Mouse (Mus musculus) layer of hippocampus, adult 8-10 months (tissue): ENCODE data around the gene Zfp810. TPM values are rescaled to one million over a fixed set of nuclear protein-coding genes. Genes with fewer than 3 reads are reported as not detected.

ENCODE experiments used
- DNase-seq, 2 experiments: peaks; one replicate each; pipeline ENCODE4 v3.0.0; 2022; ENCODE audit warnings: low spot score in 2 of 2
- total RNA-seq, 4 experiments: library from RNA; stranded (reverse); gene quantifications; 2 replicates each; pipeline ENCODE4 v1.2.4; 2022

Gene Zfp810
- total RNA-seq, 4 experiments from 2014 or later = 17.6 to 20.9 (median 19.9) TPM

DNA sequence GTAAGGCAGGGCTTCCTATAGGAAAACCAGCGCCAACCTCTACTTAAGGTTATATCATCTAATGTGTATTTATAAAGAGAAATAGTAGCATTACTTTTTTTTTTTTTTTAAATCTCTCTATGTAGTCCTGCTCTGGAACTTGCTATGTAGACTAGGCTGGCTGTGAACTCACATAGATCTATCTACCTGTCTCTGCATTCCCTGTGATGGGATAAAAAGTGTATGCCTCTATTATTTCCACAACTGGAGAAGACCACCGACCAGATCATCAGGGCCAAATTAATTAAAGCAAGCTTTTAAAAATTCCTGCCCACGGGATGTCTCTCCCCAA is 47.4 kb downstream of the Zfp810 start:
- no peak for DNase-seq

DNA sequence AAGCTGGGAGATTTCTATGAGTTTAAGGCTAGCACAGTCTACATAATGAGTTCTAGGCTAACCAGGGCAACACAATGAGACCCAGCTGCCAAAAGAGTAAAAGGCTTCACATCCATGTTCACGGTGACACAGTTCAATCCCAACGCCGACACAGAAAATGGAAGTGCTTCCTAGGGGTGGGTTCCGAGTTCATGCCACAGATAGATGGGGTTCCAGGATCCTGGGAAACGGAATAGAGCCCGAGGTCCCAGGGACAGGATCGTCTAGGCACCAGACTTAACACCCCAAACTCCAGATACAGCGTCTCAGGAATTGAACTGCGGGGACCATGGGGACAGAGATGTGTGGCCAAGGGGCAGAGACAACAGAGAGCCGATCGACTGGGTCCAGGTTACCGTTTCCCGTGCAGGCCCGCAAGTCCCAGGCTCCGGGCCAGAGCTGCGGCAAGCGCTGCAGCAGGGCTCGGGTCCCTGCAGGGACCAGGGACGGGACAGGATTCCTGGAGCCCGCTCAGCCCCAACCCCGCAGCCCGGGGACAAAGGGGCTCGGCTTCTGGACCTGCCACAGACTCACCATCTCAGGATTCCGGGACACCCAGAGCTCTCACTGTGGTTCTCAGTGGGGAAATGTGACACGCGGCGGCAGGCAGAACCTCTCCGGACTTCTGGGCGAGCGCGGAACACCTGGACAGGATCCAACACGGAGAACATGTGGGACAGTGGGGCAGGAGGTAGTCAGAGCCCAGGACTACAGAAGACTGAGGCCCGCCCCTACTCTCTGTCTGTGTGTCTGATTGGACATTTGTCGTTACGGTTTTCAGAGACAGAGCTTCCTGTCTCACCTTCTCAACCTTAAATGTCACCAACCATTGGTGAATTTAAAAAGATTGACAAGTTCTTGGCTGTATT is 48.0 kb downstream of the Zfp810 start, which contains the start of gene Zfp599:
Gene Zfp599, minus strand, starts transcription at position 712 of the 908 bp plus-strand sequence.
- peak; percentile 43 to 68 for DNase-seq

DNA sequence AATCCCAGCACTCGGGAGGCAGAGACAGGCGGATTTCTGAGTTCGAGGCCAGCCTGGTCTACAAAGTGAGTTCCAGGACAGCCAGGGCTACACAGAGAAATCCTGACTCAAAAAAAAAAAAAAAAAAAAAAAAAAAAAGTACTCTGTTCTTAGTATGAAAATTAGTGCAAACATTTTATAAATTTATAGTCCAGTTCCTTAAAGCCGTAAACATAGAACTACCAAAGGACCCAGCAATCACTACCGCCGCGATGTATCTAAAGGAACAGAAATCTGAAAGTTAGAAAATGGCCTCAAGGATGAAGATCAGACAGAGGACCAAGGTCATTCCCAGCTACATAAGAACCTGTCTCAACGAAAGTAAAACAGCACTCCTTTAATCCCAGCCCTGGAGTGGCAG is 48.7 kb downstream of the Zfp810 start:
- DNase-seq = no peak

DNA sequence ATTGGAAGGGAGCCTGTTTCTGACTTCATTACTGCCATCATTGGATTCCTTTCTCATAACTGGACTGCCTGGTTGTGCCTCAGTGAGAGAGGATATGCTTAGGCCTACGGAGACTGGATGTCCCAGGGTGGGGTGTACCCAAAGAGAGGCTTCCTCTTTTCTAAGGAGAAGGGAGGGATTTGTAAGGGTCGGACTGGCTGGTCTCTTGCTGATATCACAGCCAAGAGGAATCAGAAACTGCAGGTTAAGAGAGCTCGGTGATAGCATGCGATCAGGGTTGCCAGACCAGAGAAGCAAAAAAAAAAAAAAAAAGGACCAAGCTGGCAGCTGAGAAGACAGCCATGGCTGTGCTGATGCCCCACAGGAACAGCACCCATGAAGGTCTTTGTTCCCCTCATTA is 50.9 kb downstream of the Zfp810 start:
- DNase-seq = no peak

DNA sequence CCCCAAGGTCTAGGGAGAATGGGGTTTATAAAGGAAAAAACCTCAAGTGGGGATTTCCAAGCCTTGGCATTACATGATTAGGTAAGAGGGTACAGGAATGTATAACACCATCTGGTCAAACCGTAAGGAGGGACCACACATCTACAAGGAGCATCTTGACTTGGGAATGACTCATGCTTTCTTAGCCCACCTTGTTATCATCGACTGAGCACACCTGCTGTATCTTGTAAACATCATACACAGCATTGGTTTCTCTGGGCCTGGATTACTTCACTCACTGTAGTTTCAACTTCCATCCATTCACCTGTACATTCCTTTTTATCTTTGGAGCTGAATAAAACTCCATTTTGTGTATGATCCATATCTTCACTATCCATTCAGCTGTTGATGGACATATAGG is 63.2 kb downstream of the Zfp810 start:
- no peak for DNase-seq

DNA sequence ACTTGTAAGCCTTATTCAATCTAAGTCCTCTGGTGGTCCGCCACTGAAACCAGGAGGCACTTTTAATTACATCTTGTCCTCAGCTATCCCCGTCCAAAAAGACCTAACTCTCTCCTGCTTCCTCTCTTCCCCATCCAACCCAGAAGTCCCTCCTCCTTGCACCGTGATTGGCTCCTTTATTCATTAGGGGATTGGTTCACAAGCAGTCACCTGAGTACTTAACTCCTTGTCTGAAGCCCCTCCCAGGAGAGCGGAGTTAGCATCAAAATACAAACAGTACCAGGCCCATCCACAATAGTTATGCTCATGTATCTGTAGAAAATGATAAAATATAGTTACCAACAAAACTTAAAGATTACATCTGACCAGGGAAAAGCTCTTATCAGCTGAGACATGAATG is 67.4 kb downstream of the Zfp810 start:
- DNase-seq = no peak

DNA sequence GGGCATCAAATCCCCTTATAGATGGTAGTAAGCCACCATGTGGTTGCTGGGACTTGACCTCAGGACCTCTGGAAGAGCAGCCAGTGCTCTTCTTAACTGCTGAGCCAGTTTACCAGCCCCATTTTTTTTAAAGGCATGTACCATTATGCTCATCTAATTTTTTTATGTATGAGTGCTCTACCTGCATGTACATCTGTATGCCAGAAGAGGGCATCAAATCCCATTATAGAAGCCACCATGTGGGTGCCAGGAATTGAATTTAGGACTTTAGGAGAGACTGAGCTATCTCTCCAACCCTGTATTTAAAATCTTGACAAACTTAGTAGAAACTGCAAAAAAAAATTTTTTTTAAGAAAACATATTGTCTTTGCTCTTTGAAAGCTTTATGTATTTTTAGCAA is 76.9 kb downstream of the Zfp810 start:
- DNase-seq = no peak

DNA sequence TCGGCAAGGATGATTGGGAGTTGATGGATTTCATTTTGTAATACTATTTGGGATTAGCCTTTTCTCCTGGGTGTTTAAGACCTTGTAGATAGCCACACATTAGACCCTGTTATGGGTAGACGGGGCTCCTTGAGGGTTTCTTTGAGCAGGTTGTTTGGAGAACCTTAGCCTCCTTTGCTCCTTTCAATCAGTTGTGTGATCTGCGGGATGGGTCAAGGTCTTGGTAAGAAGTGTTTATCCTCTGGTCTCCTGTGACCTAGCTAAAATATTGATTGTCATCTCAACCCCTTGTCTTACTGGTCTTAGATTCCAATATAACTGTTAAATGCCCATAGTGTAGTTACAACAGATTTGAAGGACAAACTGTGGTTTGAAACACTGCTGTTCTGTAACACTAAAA is 77.4 kb downstream of the Zfp810 start:
- DNase-seq = no peak

DNA sequence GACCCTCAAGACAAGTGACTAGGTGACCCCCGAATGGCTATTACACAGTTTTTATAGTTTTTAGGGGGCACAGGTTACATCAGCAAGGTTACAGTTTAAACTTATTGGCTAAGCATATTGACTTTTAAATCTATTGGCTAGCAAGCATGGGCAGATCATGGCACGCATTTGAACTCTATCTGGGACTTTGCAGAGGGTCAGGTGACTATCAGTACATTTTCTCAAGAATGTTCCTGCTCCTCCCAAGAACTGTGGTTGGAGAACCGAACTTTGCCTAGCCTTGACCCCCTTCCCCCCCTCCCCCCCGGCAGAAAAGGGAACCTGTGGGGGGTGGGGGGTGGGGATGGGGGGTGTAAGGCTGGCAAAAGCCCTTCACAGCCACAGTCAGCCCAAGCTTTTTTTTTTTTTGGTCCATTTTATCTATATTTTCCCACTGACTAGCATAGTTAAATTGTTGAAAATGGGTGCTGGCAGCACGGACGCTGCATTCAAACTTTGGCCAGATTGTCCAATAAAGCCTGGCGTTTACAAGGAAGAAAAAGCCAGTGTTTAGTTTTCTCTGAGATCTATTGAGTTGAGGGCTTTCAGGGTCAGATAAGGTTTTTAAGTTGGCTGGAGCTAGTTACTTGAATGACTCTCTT is 77.9 kb downstream of the Zfp810 start:
- no peak for DNase-seq

DNA sequence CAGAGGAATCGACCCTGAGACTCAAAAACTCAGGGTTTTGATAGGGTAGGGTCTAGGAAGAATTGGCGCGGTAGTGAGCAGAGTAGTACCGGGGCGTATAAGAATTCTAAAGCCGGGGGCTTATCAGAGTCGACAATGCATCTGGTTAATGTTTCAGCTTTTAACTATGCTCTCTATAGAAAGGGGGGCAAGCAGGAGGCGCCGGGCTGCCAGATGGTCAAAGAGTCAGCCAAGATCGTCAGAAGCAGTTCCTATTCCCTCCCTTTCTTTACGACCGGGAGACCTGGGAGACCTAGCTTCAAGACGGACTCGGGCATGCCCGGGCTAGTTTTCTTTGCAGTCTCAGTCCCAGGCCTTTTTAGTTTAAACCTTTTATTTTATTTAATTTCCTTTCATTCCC is 80.6 kb downstream of the Zfp810 start:
- no peak for DNase-seq

Other genes with a start within 250 kb of the Zfp810 start
- gene Gm49318, start 236.4 kb downstream of the Zfp810 start, total RNA-seq = not detected
- 10 to 100 TPM; 22.9 to 26.6 (median 23.9) TPM for gene Zfp653, start 236.3 kb downstream of the Zfp810 start, total RNA-seq
- gene Ecsit, start 222.2 kb downstream of the Zfp810 start, total RNA-seq = 10 to 100 TPM; 43.7 to 51.6 (median 45.7) TPM
- 1 to 10 TPM in 3 of 4 experiments, under 1 TPM in 1; 0.63 to 3.0 (median 1.0) TPM for gene Cnn1, start 208.4 kb downstream of the Zfp810 start, total RNA-seq
- 10 to 100 TPM; 55.4 to 61.7 (median 59.4) TPM for gene Elof1, start 190.5 kb downstream of the Zfp810 start, total RNA-seq
- gene Acp5, start 171.9 kb downstream of the Zfp810 start, total RNA-seq = under 1 TPM in 3 of 4 experiments, not detected in 1; 0.54 to 0.98 (median 0.65) TPM
- 10 to 100 TPM; 37.1 to 47.5 (median 41.4) TPM for gene Pigyl, start 150.8 kb downstream of the Zfp810 start, total RNA-seq
- under 1 TPM in 3 of 4 experiments, not detected in 1; 0.11 to 0.31 (median 0.12) TPM for gene Zfp872, start 119.6 kb downstream of the Zfp810 start, total RNA-seq
- 10 to 100 TPM; 21.2 to 23.1 (median 22.5) TPM for gene Zfp809, start 81.9 kb downstream of the Zfp810 start, total RNA-seq
- 1 to 10 TPM; 5.1 to 6.3 (median 5.3) TPM for gene Zfp599, start 47.8 kb downstream of the Zfp810 start, total RNA-seq
- gene Anln, start 81.5 kb upstream of the Zfp810 start, total RNA-seq = 10 to 100 TPM; 23.7 to 32.9 (median 29.4) TPM
- gene 9530077C05Rik, start 103.9 kb upstream of the Zfp810 start, total RNA-seq = 10 to 100 TPM in 1 of 4 experiments, 1 to 10 TPM in 3; 6.0 to 10.9 (median 8.1) TPM
- not detected for gene Gm17545, start 146.6 kb upstream of the Zfp810 start, total RNA-seq
- 10 to 100 TPM; 31.6 to 41.5 (median 34.7) TPM for gene Rp9, start 162.1 kb upstream of the Zfp810 start, total RNA-seq
- gene Bbs9, start 168.1 kb upstream of the Zfp810 start, total RNA-seq = 10 to 100 TPM; 24.8 to 28.7 (median 27.8) TPM